Mouse (Mus musculus) thymus, adult 2 months (tissue): ENCODE results near the gene Ypel3. TPM values are rescaled to one million over a fixed set of nuclear protein-coding genes. Genes with fewer than 3 reads are reported as not detected.

ENCODE experiments used
- DNase-seq: peaks from one replicate; pipeline ENCODE4 v3.0.0; 2021
- H3K27ac ChIP-seq: fragments of 200-500 bp; 2 replicates; pipeline ENCODE4 v1.5.1; 2012; ENCODE audit warnings: low read length, control low read depth; ENCODE audit not compliant: control insufficient read depth, insufficient read depth
- H3K27me3 ChIP-seq: fragments of 200-500 bp; 2 replicates; pipeline ENCODE4 v1.6.1; 2012; ENCODE audit warnings: mild to moderate bottlenecking, low read length, moderate library complexity, mixed read lengths; ENCODE audit not compliant: control insufficient read depth, insufficient read depth
- H3K36me3 ChIP-seq: fragments of 200-500 bp; 2 replicates; pipeline ENCODE4 v1.6.1; 2012; ENCODE audit warnings: mild to moderate bottlenecking, low read length, moderate library complexity; ENCODE audit not compliant: control insufficient read depth, insufficient read depth
- H3K4me1 ChIP-seq: fragments of 200-500 bp; replicated peaks from 2 replicates; pipeline ENCODE4 v1.6.1; 2012; ENCODE audit warnings: low read length; ENCODE audit not compliant: control insufficient read depth, insufficient read depth
- H3K4me3 ChIP-seq: fragments of 200-500 bp; 2 replicates; pipeline ENCODE4 v1.5.1; 2012; ENCODE audit warnings: mild to moderate bottlenecking, low read length, control low read depth, moderate library complexity; ENCODE audit not compliant: control insufficient read depth, insufficient read depth
- CTCF ChIP-seq: fragments of 200-500 bp; IDR thresholded peaks from 2 replicates; pipeline ENCODE4 v1.5.1; 2012; ENCODE audit warnings: mild to moderate bottlenecking, control low read depth, low read length, moderate library complexity, borderline replicate concordance; ENCODE audit not compliant: control insufficient read depth, poor library complexity, insufficient read depth; ENCODE audit errors: extremely low read depth
- POLR2A ChIP-seq: fragments of 200-500 bp; IDR thresholded peaks from 2 replicates; pipeline ENCODE4 v1.6.1; 2012; ENCODE audit warnings: mild to moderate bottlenecking, low read length, control low read depth, moderate library complexity; ENCODE audit not compliant: control insufficient read depth, poor library complexity, insufficient read depth; ENCODE audit errors: extremely low read depth
- WGBS: fragments of 180-500 bp; shearing (Covaris S2); methylation state at CpG from one replicate; pipeline ENCODE4 v1.1.7; 2018; 5-methylcytosine and 5-hydroxymethylcytosine counted together
- polyA plus RNA-seq: library from polyadenylated mRNA; depleted of rRNA; stranded (reverse); fragments of >200 nt; gene quantifications from 2 replicates; pipeline ENCODE4 v1.2.3, GENCODE M21; 2012

The Ypel3 gene
- polyA plus RNA-seq, 1 experiment = 622 TPM

DNA sequence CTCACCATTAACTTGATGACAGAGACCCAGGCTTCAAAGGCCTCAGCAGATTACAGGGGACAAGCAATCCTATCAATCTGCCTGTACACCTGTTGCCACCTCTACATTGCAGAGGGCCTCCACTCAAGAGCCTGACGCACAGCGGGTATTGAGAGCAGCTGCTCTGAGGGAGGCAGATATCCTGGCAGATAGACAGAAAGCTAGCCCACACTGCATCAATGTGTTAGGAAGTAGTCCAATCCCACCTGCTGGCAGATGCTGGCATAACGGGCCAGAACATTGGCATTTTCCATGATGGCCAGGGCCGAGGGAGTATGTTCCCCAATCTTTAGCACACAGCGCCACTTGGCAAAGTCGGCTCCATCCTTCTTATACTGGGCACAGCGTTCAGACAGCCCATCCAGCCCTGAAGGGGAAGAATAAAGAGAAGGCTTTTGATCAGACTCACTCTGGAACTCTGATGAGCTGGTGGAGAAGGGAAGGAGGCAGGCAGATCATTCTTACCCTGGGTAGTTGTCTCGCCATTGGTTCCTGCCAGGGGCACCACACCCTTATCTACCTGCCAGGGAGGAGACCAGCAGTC is 19.7 kb downstream of the Ypel3 start:
- Histone ChIP-seq H3K4me3 (no peak overlapping the region), H3K4me1 (peaks cover 37% of the 10 kb centered on the region), H3K36me3 (no peaks in the 10 kb centered on the region), H3K27me3 (no peaks in the 10 kb centered on the region), H3K27ac (no peak overlapping the region)
- 78% methylated on average over 8 of the region's 8 CpGs for WGBS
- DNase-seq = no peak
- TF ChIP-seq CTCF (no peak), POLR2A (no peak)

DNA sequence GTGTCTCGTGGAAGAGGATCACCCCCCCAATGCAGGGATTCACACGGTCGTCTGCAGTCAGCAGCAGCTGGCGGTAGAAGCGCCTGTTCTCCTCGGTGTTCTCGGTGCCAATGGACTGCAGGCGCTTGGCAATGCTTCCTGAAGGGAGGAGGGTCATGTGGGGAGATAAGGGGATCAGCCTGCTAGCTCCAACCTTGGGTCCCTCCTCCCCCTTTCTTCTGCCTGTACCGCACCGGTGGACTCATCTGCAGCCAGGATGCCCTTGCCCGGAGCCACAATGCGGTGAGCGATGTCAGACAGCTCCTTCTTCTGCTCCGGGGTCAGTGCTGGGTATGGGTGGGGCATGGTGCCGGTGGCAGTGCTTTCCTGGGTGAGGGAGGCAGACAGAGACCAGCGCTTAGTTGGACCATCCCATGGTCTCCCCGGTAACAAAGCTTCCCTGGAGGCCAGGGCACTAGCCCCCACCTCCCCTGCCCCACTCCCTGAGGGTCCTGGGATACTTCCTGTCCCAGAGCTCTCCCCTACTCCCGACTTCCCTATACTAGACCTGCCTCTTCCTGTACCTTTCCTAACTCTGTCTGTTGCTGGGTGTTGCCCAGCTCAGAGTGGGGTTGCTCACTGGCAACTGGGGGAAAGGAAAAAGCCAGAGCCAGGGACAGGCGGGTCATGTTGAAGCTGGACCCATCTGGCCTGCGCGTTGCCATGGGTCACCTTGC is 20.8 kb downstream of the Ypel3 start, which contains the start of gene Fam57b:
Gene Fam57b (plus strand): TSS at position 258 of the 716 bp plus-strand sequence.
- peaks cover 37% of the 10 kb centered on the region for H3K4me1 ChIP-seq
- H3K27me3 ChIP-seq = no peaks in the 10 kb centered on the region
- no peak for TF ChIP-seq POLR2A
- H3K27ac ChIP-seq = peak within 1 kb of the TSS; percentile 72
- 48% methylated on average over 21 of the region's 21 CpGs for WGBS
- DNase-seq = no peak
- H3K4me3 ChIP-seq = peak within 1 kb of the TSS; percentile 84
- H3K36me3 ChIP-seq = no peaks in the 10 kb centered on the region

DNA sequence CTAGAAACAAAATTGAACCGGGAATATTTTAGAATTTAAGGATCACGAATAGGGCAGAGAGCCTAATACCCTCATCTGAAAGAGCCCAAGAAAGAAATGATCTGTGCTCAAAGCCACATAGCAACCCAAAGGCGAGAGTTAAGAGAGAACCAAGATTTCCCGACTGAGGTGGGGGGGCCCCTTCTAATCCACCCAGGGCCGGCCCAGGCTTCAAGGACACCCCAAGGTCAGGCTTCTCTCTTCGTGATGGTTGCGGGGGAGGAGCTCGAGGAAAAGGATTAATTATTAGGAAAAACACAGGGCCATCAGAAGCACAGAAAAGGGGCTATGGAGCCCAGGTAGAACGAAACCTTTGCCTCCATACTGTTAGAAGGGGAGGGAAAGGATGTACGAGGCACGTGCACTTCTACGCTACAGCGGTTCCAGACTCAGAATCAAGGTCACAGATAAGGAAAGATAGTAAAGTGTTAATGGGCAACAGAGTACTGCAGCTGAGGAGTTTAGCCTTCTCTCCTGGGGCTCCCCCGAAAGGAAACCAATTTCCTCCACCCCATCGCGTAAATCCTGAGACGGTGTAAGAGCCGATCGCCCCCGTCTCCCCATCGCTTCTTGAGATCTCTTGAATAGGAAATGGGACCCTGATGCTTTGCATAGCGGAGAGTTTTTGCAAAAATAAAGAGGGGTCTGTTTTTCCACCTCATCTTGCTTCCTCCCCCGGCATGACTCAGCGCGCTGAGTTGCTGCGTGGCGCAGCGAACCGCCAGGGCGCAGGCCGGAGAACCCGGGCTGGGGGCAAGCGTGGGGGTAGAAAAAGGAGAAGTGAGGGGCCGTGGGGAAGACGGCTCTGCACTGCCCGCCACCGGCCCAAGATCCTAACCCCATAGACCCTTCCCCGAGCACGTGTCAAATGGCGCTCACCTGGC is 21.6 kb downstream of the Ypel3 start:
- DNase-seq = peak; percentile 58
- TF ChIP-seq CTCF (no peak), POLR2A (no peak)
- Histone ChIP-seq H3K36me3 (no peaks in the 10 kb centered on the region), H3K27ac (peak overlapping the region; percentile 72), H3K4me3 (peak overlapping the region; percentile 84), H3K27me3 (no peaks in the 10 kb centered on the region), H3K4me1 (peaks cover 31% of the 10 kb centered on the region)
- 1% methylated on average over 40 of the region's 40 CpGs for WGBS

- Histone ChIP-seq H3K27ac (peak overlapping the region; percentile 72), H3K4me3 (peak overlapping the region; percentile 84), H3K27me3 (no peaks in the 10 kb centered on the region), H3K36me3 (no peaks in the 10 kb centered on the region), H3K4me1 (peaks cover 25% of the 10 kb centered on the region)
- under 1% methylated on average over 32 of the region's 36 CpGs for WGBS
- TF ChIP-seq CTCF (peak; percentile 71), POLR2A (peak; percentile 89)
- DNase-seq = peak; percentile 95
These were observed 22.3 kb downstream of the Ypel3 start for GRCm38 (mm10) chr7:126799050-126799467.

DNA sequence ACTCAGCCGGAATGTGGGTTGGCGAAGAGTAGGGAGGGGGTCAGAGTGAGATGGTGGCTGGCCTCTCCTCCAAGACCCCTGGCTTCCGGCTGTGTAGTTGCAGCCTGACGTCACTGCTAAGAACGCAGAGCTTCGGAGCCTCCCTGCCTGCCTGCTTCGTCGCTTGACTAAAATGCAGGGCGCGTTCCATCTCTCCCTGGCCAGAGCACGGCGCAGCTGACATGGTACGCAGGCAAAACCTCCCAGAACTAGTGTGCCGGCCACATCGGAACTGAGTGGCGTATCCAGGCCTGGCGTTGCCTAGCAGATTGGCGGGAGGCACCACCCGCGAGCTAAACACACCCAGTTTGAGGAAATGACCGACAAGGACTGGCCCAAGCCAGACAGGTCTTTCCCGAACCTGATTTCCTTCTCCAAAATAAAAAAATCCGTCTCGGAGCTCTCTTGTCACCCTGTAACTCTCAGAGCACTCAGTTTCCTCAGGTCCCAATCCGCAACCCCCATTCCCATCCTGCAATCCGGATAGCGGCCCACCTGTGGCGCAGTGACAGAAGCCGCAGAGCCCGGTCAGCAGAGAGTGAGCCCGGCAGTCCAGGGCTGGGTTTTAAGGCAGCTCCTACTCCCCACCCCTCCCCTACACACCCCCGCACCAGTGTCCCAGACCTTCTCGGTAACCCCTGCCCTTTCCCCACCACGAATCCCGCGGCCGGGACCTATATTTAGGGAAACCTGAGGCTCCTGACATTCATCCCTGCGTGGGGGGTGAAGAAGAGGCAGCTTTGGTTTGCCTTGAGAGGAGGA is 22.9 kb downstream of the Ypel3 start:
- Histone ChIP-seq H3K36me3 (no peaks in the 10 kb centered on the region), H3K4me3 (peak overlapping the region; percentile 50), H3K4me1 (peaks cover 20% of the 10 kb centered on the region), H3K27me3 (no peaks in the 10 kb centered on the region), H3K27ac (peak overlapping the region; percentile 61)
- WGBS = 9% methylated on average over 35 of the region's 38 CpGs
- peak; percentile 49; the same call in 1 of the 2 replicates for TF ChIP-seq CTCF
- peak; percentile 43 for TF ChIP-seq POLR2A
- no peak for DNase-seq
